Mouse (Mus musculus) cerebellum, adult 11 months (tissue): Measurements from ENCODE around the gene Tvp23b.

Experiments used
- DNase-seq: peaks from one replicate; pipeline ENCODE4 v3.0.0; 2022

Gene Tvp23b

GRCm38 (mm10) chr11:62901699-62902323 lies 22.6 kb downstream of the Tvp23b start:
- DNase-seq = peak; percentile 33

DNA sequence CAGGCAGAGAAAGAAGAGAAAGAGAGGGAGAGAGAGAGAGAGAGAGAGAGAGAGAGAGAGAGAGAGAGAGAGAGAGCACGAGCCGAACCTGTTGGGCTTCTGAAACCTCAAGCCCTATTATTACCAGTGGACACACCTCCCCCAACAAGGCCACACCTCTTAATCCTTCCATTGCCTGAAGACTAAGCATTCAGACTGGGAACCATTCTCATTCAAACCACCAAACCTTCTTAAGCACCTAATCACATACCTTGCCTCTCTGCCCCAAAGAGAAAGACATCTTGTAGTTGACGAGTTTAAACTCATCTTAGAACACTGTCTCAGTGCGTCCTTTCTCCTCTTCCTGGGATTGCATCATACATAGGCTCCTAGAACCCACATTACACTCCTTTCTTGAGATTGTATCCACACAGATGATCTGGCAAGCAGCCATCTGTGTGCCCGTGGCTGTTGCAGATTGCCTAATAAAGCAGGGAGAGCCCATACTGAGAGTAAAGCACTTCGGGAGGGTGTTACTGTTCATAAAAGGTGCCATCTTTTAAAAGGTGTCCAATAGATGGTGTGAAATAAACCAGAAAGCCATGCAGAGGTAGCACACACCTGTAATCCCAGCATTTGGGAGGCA lies 24.7 kb downstream of the Tvp23b start:
- no peak for DNase-seq

- no peak for DNase-seq
These were observed 30.6 kb downstream of the Tvp23b start for GRCm38 (mm10) chr11:62909720-62910306.

DNA sequence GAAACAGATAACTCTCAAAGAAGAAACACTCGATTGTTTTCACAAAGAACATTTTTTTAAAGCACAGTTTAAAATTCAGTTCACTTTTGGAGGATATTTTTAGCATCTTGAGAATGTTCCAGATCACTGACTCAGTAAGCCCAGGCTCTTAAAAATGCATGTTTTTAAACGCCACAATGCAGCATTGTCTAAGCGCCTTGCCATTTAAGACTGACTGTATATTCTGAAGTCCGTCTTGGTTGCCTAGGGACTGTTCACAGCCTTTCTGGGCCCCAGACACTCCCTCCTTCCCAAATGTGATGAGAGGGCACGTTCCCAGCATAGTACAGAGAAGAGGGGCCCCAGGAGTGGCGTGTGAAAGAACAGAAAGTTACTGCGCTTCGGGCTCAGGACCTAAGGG lies 32.1 kb downstream of the Tvp23b start:
- DNase-seq = no peak

DNA sequence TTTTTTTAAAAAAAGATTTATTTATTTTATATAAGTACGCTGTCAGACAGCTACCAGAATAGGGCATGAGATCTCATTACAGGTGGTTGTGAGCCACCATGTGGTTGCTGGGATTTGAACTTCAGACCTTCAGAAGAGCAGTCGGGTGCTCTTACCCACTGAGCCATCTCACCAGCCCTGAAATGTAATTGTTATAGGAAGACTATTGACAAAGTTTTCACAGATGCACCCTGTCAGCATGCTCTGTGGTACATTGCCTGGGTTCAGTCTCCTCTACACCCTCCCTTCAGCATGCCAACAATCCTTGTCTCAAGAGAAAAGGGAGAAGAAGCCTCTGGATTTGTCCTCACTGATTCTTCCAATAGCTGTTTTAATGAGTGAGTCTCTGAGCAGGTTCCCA lies 33.9 kb downstream of the Tvp23b start:
- DNase-seq = no peak

GRCm38 (mm10) chr11:62914532-62914931 lies 35.3 kb downstream of the Tvp23b start:
- DNase-seq = no peak

DNA sequence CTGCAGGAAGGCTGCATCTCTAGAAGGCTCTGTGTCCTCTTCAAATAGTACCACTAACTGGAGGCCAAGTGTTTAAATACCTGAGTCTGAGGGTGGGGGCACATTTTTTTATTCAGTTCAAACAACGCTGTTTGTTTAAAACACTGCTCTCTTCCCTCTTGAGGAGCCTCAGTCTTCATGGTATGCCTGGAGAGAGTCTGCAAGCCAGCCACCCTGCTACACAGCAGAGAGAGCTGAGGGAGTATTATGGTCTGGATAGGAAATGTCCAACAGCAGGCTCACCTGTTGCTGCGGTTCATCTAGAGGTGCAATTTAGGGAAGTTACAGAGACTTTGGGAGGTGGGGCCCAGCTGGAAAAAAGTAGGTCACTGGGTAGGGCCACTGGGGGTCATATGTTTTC lies 36.2 kb downstream of the Tvp23b start:
- no peak for DNase-seq

DNA sequence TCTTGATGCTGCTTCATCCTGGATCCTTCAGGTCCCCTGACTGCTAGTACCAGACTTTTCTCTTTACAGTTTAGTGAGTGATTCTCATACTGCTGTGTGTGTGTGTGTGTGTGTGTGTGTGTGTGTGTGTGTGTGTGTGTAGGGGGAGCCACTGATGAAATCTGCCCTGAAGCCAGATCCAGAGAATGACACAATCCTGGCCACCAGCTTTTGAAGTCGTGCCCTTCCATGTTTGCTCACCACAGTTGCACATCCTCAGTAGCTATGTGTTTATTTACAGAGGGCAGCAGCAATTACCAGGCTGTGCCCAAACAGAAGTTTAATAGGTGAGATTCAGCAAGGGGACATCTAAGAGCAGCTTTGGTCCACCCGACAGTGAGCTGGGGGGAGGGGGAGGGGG lies 37.5 kb downstream of the Tvp23b start:
- no peak for DNase-seq

- no peak for DNase-seq
These were observed 40.9 kb downstream of the Tvp23b start for GRCm38 (mm10) chr11:62919946-62920742.

DNA sequence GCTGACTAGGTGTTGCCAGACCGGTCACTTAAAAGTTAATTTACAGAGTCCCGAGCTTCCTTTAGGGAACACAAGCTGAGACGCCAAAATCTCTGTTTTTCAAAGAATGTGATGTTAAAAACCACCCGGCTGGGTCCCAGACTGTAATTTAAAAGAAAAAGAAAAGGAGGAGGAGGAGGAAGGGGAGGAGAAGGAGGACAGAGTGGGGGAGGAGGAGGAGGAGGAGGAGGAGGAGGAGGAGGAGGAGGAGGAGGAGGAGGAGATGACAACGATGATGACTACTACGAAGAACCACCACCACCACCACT lies 41.4 kb downstream of the Tvp23b start:
- DNase-seq = no peak

- peak; percentile 80 for DNase-seq
These were observed 42.1 kb downstream of the Tvp23b start for GRCm38 (mm10) chr11:62921052-62921977.

DNA sequence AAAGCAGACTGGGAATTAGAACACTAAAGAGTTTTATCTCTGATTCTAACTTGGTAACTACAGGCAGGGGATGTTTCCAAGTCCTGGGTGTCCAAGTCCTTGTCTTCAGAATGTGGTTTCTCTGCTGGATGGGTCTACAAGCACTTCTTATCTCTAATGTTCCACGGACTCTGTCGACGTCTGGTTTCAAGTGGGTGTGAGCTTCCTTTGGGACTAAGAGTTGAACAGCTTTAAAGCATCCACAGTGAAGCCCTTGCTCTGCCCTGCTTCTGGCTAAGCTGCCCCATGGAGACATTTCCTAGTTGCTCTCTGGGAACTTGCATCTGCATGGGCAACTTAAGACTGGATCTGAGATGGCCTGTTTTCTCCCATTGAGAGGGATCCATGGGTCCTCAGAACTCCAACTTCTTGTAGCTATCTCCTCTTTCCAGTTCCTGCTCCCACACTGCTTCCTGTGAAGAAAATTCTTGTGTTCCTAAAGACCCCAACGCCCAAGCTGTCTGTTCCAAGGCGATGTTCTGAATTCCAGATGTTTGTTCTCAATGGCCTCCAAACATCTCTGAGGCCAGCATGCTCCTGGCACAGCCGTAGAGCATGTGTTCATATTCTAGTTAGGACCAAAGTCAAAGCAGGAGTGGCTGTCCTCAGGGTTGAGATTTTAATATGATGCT lies 45.0 kb downstream of the Tvp23b start:
- DNase-seq = no peak

GRCm38 (mm10) chr11:62929799-62930198 lies 50.5 kb downstream of the Tvp23b start:
- DNase-seq = no peak

DNA sequence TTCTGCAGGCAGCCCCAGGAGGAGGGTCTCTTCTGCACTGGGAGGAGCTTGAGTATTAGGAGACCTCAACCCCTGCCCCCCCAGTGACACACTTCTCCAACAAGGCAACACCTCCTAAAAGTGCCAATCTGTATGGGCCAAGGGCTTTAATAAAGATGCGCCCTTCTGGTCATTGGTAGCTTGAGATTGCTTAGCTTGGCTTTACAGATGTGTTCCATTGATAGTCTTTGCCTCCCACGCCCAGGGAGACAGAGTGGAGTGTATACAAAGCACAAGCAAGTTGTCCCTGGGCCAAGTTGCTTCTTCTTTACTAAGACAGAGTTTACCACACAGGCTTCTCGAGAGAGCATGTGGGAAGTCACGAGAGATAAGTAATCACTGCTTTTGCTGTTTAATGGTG lies 51.3 kb downstream of the Tvp23b start:
- no peak for DNase-seq

DNA sequence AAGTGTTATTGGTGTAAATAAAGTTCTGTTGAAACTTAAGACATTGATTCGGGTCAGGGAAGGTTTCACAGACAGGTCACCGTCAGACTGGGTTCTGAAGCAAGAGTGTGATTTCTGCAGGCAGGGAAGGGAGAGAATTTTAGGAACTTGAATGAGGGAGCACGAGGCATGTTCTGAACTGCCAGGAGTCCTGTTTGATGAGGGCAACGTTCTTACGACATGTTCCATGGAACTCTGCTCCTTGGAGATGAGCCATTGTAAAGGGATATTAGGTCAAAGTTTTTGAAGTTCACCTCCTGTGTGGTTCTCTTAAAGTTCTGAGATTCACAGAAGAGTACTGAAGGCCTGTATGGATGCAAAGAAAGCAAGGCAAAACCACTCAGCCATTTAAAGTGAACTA lies 51.9 kb downstream of the Tvp23b start:
- no peak for DNase-seq

DNA sequence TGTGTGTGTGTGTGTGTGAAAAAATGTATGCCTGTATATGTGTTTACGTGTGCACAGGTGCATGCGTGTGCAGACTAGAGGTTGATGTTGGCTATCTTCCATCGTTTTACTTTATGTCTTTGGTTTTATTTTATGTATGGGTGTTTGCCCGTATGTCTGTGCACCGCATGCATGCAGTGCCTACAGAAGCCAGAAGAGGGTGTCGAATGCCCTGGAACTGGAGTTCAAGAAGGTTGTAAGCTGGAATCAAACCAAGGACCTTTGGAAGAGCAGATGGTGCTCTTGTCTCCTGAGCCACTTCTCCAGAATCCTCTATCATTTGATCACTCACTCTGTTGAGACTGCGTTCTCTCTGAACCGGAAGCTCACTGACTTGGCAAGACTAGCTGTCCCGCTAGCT lies 53.8 kb downstream of the Tvp23b start:
- DNase-seq = no peak

DNA sequence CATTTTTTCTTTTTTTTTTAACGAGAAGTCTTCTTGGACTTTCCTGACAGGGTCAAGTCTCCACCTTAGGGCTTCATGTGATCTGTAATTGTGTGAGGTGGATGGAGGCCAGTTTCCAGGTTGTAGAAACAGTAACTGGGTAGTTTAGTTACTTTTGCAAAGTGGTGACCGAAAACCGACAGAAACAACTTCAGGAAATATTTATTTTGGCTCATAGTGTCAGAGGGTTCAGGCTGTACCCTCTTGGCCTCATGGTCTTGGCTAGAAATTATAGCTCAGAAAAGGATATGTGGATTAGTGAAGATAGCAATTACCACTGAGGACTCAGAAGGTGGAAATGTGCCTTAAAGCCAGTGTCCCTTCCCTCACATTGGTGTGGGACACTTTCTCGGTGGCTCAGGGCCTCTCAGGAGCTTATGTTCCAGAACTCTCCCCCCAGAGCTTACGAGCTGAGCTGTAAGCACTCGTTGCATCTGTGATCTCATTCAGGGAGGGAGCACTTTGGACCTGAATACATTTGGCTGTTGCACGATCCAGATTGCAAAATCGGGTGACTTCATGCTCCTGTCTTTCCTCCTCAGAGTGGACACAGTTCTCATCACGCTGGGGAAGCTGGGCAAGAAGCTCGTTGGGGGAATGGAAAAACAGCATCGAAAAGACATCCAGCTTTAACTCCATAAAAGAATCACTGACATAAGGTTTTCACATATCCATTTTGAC lies 55.7 kb downstream of the Tvp23b start:
- DNase-seq = no peak

- DNase-seq = no peak
These were observed 58.7 kb downstream of the Tvp23b start for GRCm38 (mm10) chr11:62937986-62938385.

DNA sequence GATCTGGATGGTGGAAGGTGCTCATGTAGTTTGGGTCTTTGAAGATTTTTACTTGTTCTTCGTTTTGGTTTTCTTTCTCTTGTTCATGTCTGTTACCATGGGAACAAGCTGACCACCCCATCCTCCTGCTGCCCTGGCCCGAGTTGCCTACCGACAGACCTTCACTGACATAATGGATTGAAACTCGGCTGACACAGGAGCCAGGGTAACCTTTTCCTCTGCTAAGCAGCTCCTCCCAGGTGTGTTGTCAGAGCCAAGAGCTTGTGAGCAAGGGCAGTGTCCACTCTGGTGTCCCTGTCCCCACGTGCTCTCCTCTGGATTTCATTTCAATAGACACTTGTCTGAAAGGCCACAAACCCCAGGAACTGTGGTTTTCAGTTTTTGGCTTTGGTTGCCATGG lies 59.7 kb downstream of the Tvp23b start:
- DNase-seq = no peak

GRCm38 (mm10) chr11:62940176-62940575 lies 60.9 kb downstream of the Tvp23b start:
- DNase-seq = no peak

DNA sequence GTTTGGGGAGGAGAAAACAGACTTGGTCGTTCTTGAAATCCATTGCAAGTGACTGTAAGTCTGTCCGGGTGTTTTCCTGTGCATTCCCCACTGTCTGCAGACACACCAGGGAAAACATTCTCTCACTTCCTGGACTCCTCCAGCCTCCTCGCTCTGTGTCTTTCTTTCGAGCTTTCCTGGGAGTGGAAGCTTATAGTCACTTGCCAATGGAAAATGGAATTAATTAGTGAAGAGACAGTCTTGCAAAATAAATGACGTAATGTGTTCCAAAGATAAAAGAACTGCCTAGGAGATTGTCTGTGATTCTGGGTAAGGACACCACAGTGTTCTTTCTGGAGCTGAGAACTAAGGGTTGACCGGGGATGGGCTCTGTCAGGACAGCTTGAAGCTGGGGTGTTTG lies 64.3 kb downstream of the Tvp23b start:
- no peak for DNase-seq

DNA sequence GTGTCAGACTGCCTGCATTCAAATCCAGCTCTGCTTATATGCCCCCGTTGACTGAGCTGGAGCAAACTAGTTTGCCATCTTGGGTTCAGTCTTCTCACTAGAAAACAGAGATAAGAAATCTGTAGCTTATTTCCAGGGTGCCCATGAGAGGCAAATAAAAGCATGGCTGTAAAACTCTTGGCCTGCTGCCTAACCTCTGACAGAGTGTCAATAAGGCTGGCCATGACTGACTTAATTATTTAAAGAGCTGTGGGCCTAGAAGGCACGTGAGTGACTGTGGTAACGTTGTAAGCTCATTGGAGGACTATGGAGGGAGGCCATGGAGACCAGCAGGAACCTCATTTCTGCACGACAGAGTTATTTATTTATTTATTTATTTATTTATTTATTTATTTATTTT lies 66.3 kb downstream of the Tvp23b start:
- no peak for DNase-seq
